Mouse (Mus musculus) bone marrow, adult 2 months (tissue): ENCODE measurements around the gene Zscan2.

Source experiments
- CTCF ChIP-seq: fragments of 200-500 bp; IDR thresholded peaks from 2 replicates; pipeline ENCODE4 v1.5.1; 2011; ENCODE audit warnings: low read length, control low read depth; ENCODE audit not compliant: control insufficient read depth, insufficient read depth
- POLR2A ChIP-seq: fragments of 200-500 bp; IDR thresholded peaks from 2 replicates; pipeline ENCODE4 v1.6.1; 2011; ENCODE audit warnings: low read depth, mild to moderate bottlenecking, control low read depth, low read length, borderline replicate concordance; ENCODE audit not compliant: control insufficient read depth

- TF ChIP-seq CTCF = no peak
- TF ChIP-seq POLR2A = no peak
These were observed 41.0 kb downstream of the Zscan2 start for GRCm38 (mm10) chr7:80901541-80902274.
